Mouse (Mus musculus): ENCODE results near the gene Gzma.

GRCm38 (mm10) chr13:113087226-113088017 is 13.4 kb downstream of the Gzma start:
- TF ChIP-seq CTCF (conservative IDR thresholded peaks at IDR 0.05; ENCODE audit: low read length) (no peak), POU5F1 (IDR thresholded peaks at IDR 0.05; ENCODE audit: borderline replicate concordance, low read length) (no peak)
